Mouse (Mus musculus) MEL (cell line): ENCODE data around the gene Tmem143. TPM values are rescaled to one million over a fixed set of nuclear protein-coding genes. Genes with fewer than 3 reads are reported as not detected.

Source experiments
- DNase-seq: peaks from one replicate; pipeline ENCODE4 v3.0.0; 2011; ENCODE audit warnings: low read depth, low spot score
- H3K27ac ChIP-seq: 2 replicates; pipeline ENCODE4 v1.5.1; 2012; ENCODE audit warnings: low read depth, mild to moderate bottlenecking, control low read depth, low read length, moderate library complexity; ENCODE audit not compliant: control insufficient read depth
- H3K27me3 ChIP-seq, 2 experiments: fragments of 150-350 bp in 1 of 2; sonication (generic) in 1 of 2; 2 replicates each; pipeline ENCODE4 v1.6.1; 2012; ENCODE audit warnings: low read length in 2 of 2, mild to moderate bottlenecking in 2 of 2, improper control_type of control experiment in 1 of 2, moderate library complexity in 1 of 2; ENCODE audit not compliant: insufficient read depth in 2 of 2, control insufficient read depth in 1 of 2
- H3K36me3 ChIP-seq, 2 experiments: 2 replicates each; pipeline ENCODE4 v1.6.1; 2012 to 2014; ENCODE audit warnings: low read length in 2 of 2, improper control_type of control experiment in 1 of 2, inconsistent platforms in 1 of 2, mild to moderate bottlenecking in 1 of 2; ENCODE audit not compliant: insufficient read depth in 2 of 2, control insufficient read depth in 1 of 2
- H3K4me1 ChIP-seq, 2 experiments: fragments of 150-350 bp in 1 of 2; sonication (generic) in 1 of 2; 2 replicates each; pipeline ENCODE4 v1.6.1; 2012; ENCODE audit warnings: low read length in 2 of 2, improper control_type of control experiment in 1 of 2, mild to moderate bottlenecking in 1 of 2; ENCODE audit not compliant: insufficient read depth in 2 of 2, control insufficient read depth in 1 of 2
- H3K4me3 ChIP-seq, 2 experiments: fragments of 150-350 bp in 1 of 2; sonication (generic) in 1 of 2; 2 replicates each; pipeline ENCODE4 v1.5.1; 2012; ENCODE audit warnings: low read depth in 2 of 2, low read length in 2 of 2, mild to moderate bottlenecking in 2 of 2, moderate library complexity in 2 of 2, control low read depth in 1 of 2, improper control_type of control experiment in 1 of 2; ENCODE audit not compliant: control insufficient read depth in 1 of 2, insufficient read depth in 1 of 2
- H3K79me2 ChIP-seq: 2 replicates; pipeline ENCODE4 v1.6.1; 2012; ENCODE audit warnings: mild to moderate bottlenecking, low read length, moderate library complexity; ENCODE audit not compliant: control insufficient read depth, poor library complexity, insufficient read depth
- H3K9ac ChIP-seq: 2 replicates; pipeline ENCODE4 v1.6.1; 2012; ENCODE audit warnings: low read depth, mild to moderate bottlenecking, control low read depth, low read length, moderate library complexity; ENCODE audit not compliant: control insufficient read depth, poor library complexity, severe bottlenecking
- H3K9me3 ChIP-seq: fragments of 150-350 bp; sonication (generic); replicated peaks from 2 replicates; pipeline ENCODE4 v1.6.1; 2012; ENCODE audit warnings: mild to moderate bottlenecking, low read length, improper control_type of control experiment, moderate library complexity; ENCODE audit not compliant: insufficient read depth
- BHLHE40 ChIP-seq: IDR thresholded peaks from 2 replicates; pipeline ENCODE4 v1.6.1; 2012; ENCODE audit warnings: low read depth, mild to moderate bottlenecking, inconsistent platforms, low read length, improper control_type of control experiment, borderline replicate concordance
- ELF1 ChIP-seq: IDR thresholded peaks from 2 replicates; pipeline ENCODE4 v1.6.1; 2014; ENCODE audit warnings: low read depth, mild to moderate bottlenecking, inconsistent platforms, low read length, improper control_type of control experiment, moderate library complexity
- ETS1 ChIP-seq: IDR thresholded peaks from 2 replicates; pipeline ENCODE4 v1.6.1; 2012; ENCODE audit warnings: low read depth, mild to moderate bottlenecking, inconsistent platforms, low read length, improper control_type of control experiment, moderate library complexity
- GABPA ChIP-seq: IDR thresholded peaks from 2 replicates; pipeline ENCODE4 v1.6.1; 2012; ENCODE audit warnings: low read depth, mild to moderate bottlenecking, inconsistent platforms, low read length, improper control_type of control experiment, moderate library complexity
- GATA1 ChIP-seq: IDR thresholded peaks from 2 replicates; pipeline ENCODE4 v1.6.1; 2011; ENCODE audit warnings: low read depth, low read length, improper control_type of control experiment
- HCFC1 ChIP-seq: IDR thresholded peaks from 2 replicates; pipeline ENCODE4 v1.6.1; 2012; ENCODE audit warnings: low read depth, mild to moderate bottlenecking, inconsistent platforms, low read length, improper control_type of control experiment, moderate library complexity
- KAT2A ChIP-seq: conservative IDR thresholded peaks from 2 replicates; pipeline ENCODE4 v1.6.1; 2012; ENCODE audit warnings: low read depth, low read length, improper control_type of control experiment, inconsistent platforms
- MAFK ChIP-seq: IDR thresholded peaks from 2 replicates; pipeline ENCODE4 v1.6.1; 2011; ENCODE audit warnings: low read depth, mild to moderate bottlenecking, low read length, improper control_type of control experiment, borderline replicate concordance
- MAX ChIP-seq: IDR thresholded peaks from 2 replicates; pipeline ENCODE4 v1.6.1; 2011; ENCODE audit warnings: low read length, improper control_type of control experiment
- MAZ ChIP-seq: IDR thresholded peaks from 2 replicates; pipeline ENCODE4 v1.6.1; 2012; ENCODE audit warnings: low read depth, mild to moderate bottlenecking, inconsistent platforms, low read length, improper control_type of control experiment
- MEF2A ChIP-seq: IDR thresholded peaks from 2 replicates; pipeline ENCODE4 v1.6.1; 2014; ENCODE audit warnings: low read depth, mild to moderate bottlenecking, inconsistent platforms, low read length, improper control_type of control experiment; ENCODE audit not compliant: poor library complexity, insufficient replicate concordance, severe bottlenecking; ENCODE audit errors: extremely low read depth
- MYC ChIP-seq: IDR thresholded peaks from 2 replicates; pipeline ENCODE4 v1.6.1; 2011; ENCODE audit warnings: low read depth, mild to moderate bottlenecking, low read length, improper control_type of control experiment, moderate library complexity
- POLR2A ChIP-seq, 2 experiments: IDR thresholded peaks; 2 replicates each; pipeline ENCODE4 v1.6.1; 2011 to 2012; ENCODE audit warnings: low read length in 2 of 2, mild to moderate bottlenecking in 2 of 2, control low read depth in 1 of 2, improper control_type of control experiment in 1 of 2, low read depth in 1 of 2, moderate library complexity in 1 of 2; ENCODE audit not compliant: control insufficient read depth in 1 of 2, insufficient read depth in 1 of 2, poor library complexity in 1 of 2
- POLR2AphosphoS2 ChIP-seq: IDR thresholded peaks from 2 replicates; pipeline ENCODE4 v1.6.1; 2011; ENCODE audit warnings: low read length, improper control_type of control experiment
- POLR2AphosphoS5 ChIP-seq: IDR thresholded peaks from 2 replicates; pipeline ENCODE4 v1.6.1; 2012; ENCODE audit warnings: low read depth, borderline replicate concordance, mild to moderate bottlenecking, inconsistent platforms, low read length, moderate library complexity, mixed read lengths
- RAD21 ChIP-seq: IDR thresholded peaks from 2 replicates; pipeline ENCODE4 v1.6.1; 2011; ENCODE audit warnings: mild to moderate bottlenecking, low read depth, low read length, improper control_type of control experiment
- SIN3A ChIP-seq: IDR thresholded peaks from 2 replicates; pipeline ENCODE4 v1.6.1; 2012; ENCODE audit warnings: low read length, improper control_type of control experiment, inconsistent platforms
- SMC3 ChIP-seq: IDR thresholded peaks from 2 replicates; pipeline ENCODE4 v1.6.1; 2011; ENCODE audit warnings: low read depth, low read length, improper control_type of control experiment
- TAL1 ChIP-seq: IDR thresholded peaks from 2 replicates; pipeline ENCODE4 v1.6.1; 2012; ENCODE audit warnings: mild to moderate bottlenecking, inconsistent platforms, low read length, moderate library complexity, mixed read lengths
- TBP ChIP-seq: IDR thresholded peaks from 2 replicates; pipeline ENCODE4 v1.8.0; 2011; ENCODE audit warnings: low read depth, low read length, improper control_type of control experiment
- TCF12 ChIP-seq: IDR thresholded peaks from 2 replicates; pipeline ENCODE4 v1.6.1; 2014; ENCODE audit warnings: low read depth, mild to moderate bottlenecking, inconsistent platforms, low read length, improper control_type of control experiment, moderate library complexity
- UBTF ChIP-seq: IDR thresholded peaks from 2 replicates; pipeline ENCODE4 v1.6.1; 2012; ENCODE audit warnings: low read depth, mild to moderate bottlenecking, inconsistent platforms, low read length, improper control_type of control experiment, moderate library complexity, borderline replicate concordance; ENCODE audit not compliant: insufficient read depth
- USF2 ChIP-seq, 2 experiments: IDR thresholded peaks; 2 replicates each; pipeline ENCODE4 v1.6.1; 2011 to 2012; ENCODE audit warnings: improper control_type of control experiment in 2 of 2, low read length in 2 of 2, borderline replicate concordance in 1 of 2, inconsistent platforms in 1 of 2, low read depth in 1 of 2, mild to moderate bottlenecking in 1 of 2; ENCODE audit not compliant: insufficient read depth in 1 of 2
- ZC3H11A ChIP-seq: IDR thresholded peaks from 2 replicates; pipeline ENCODE4 v1.6.1; 2012; ENCODE audit warnings: low read depth, mild to moderate bottlenecking, inconsistent platforms, low read length, improper control_type of control experiment
- ZKSCAN1 ChIP-seq: IDR thresholded peaks from 2 replicates; pipeline ENCODE4 v1.6.1; 2012; ENCODE audit warnings: low read depth, mild to moderate bottlenecking, inconsistent platforms, low read length, improper control_type of control experiment, moderate library complexity
- ZMIZ1 ChIP-seq: IDR thresholded peaks from 2 replicates; pipeline ENCODE4 v1.6.1; 2012; ENCODE audit warnings: low read depth, mild to moderate bottlenecking, inconsistent platforms, low read length, improper control_type of control experiment, moderate library complexity
- polyA plus RNA-seq, 2 experiments: library from polyadenylated mRNA; stranded (reverse) in 1 of 2; unstranded in 1 of 2; fragments of >175 nt in 1 of 2; fragments of >200 nt in 1 of 2; gene quantifications; 2 replicates each; pipeline versions ENCODE4 v1.2.1 to v1.2.4; 2012; ENCODE audit warnings: low replicate concordance in 2 of 2, low read depth in 1 of 2; ENCODE audit not compliant: insufficient read length in 2 of 2, insufficient read depth in 1 of 2, missing spikeins in 1 of 2
- total RNA-seq: library from RNA; depleted of rRNA; stranded (reverse); fragments of 300-350 nt; gene quantifications from 2 replicates; pipeline ENCODE4 v1.2.3, GENCODE M21; 2012

The Tmem143 gene
- total and polyA plus RNA-seq, 3 experiments = 10.7 to 20.1 TPM; not detected in 1

GRCm38 (mm10) chr7:45924429-45924816, 27.7 kb downstream of the Tmem143 start:
- Histone ChIP-seq H3K9me3 (no peaks in the 10 kb centered on the region), H3K4me3 (no peak overlapping the region), H3K79me2 (peaks cover 3% of the 10 kb centered on the region; the same call in 1 of the 2 replicates)
- TF ChIP-seq GABPA (no peak), ZC3H11A (no peak), MAX (no peak), MAFK (no peak), BHLHE40 (no peak), POLR2A (IDR thresholded peaks at IDR 0.05; ENCODE audit: control insufficient read depth in 1 of 2, insufficient read depth in 1 of 2, low read depth in 1 of 2, low read length in 2 of 2, poor library complexity in 1 of 2) (no peak), USF2 (IDR thresholded peaks at IDR 0.05; ENCODE audit: borderline replicate concordance in 1 of 2, insufficient read depth in 1 of 2, low read depth in 1 of 2, low read length in 2 of 2) (no peak), MYC (no peak), MEF2A (no peak), ETS1 (no peak), KAT2A (no peak), ZMIZ1 (no peak), TCF12 (no peak), SIN3A (no peak), GATA1 (no peak), SMC3 (no peak)
- TF ChIP-seq, all 39 proteins: peak for 0
- H3K27me3 ChIP-seq = no peaks in the 10 kb centered on the region
- peaks cover 11 to 24% of the 10 kb centered on the region in 2 experiments for H3K4me1 ChIP-seq
- H3K27ac ChIP-seq = no peak overlapping the region
- H3K36me3 ChIP-seq = peaks cover 0 to 18% of the 10 kb centered on the region in 2 experiments; a peak in 2 of 4 replicates
- no peak for DNase-seq
- H3K9ac ChIP-seq = no peak overlapping the region

- Histone ChIP-seq H3K27ac (no peak overlapping the region), H3K27me3 (no peaks in the 10 kb centered on the region), H3K79me2 (no peaks in the 10 kb centered on the region), H3K4me1 (peaks cover 4 to 5% of the 10 kb centered on the region in 2 experiments), H3K36me3 (peaks cover 0 to 5% of the 10 kb centered on the region in 2 experiments; a peak in 2 of 4 replicates), H3K9me3 (no peaks in the 10 kb centered on the region), H3K4me3 (no peak overlapping the region), H3K9ac (no peak overlapping the region)
- no peak for DNase-seq
- TF ChIP-seq GABPA (no peak), ZKSCAN1 (no peak), MAZ (no peak), GATA1 (no peak), ELF1 (no peak), KAT2A (no peak), POLR2AphosphoS5 (no peak), MEF2A (no peak), RAD21 (no peak), MAFK (no peak), UBTF (no peak), POLR2AphosphoS2 (no peak), POLR2A (IDR thresholded peaks at IDR 0.05; ENCODE audit: control insufficient read depth in 1 of 2, insufficient read depth in 1 of 2, low read depth in 1 of 2, low read length in 2 of 2, poor library complexity in 1 of 2) (no peak), USF2 (IDR thresholded peaks at IDR 0.05; ENCODE audit: borderline replicate concordance in 1 of 2, insufficient read depth in 1 of 2, low read depth in 1 of 2, low read length in 2 of 2) (no peak), TBP (no peak), TAL1 (no peak), HCFC1 (no peak)
Measured at GRCm38 (mm10) chr7:45928626-45929295, 32.0 kb downstream of the Tmem143 start.
